Mouse (Mus musculus): ENCODE measurements around the gene Ripk3.

Gene Ripk3

GRCm38 (mm10) chr14:55788256-55789050, at the start of gene Ripk3:
Gene Ripk3 (minus strand): TSS chr14:55788865.
- DNase-seq (ENCODE audit: low read depth, low spot score) = no peak

GRCm38 (mm10) chr14:55838312-55838711, 49.6 kb upstream of the Ripk3 start:
- no peak for DNase-seq (ENCODE audit: low read depth, low spot score)

- DNase-seq (ENCODE audit: low read depth, low spot score) = no peak
These were observed 46.3 kb upstream of the Ripk3 start for GRCm38 (mm10) chr14:55834808-55835533.

- DNase-seq (ENCODE audit: low read depth, low spot score) = no peak
These were observed 44.5 kb upstream of the Ripk3 start for GRCm38 (mm10) chr14:55833126-55833525.

- no peak for DNase-seq (ENCODE audit: low read depth, low spot score)
These were observed 41.7 kb upstream of the Ripk3 start for GRCm38 (mm10) chr14:55830331-55830730.

GRCm38 (mm10) chr14:55829854-55830253, 41.2 kb upstream of the Ripk3 start:
- DNase-seq (ENCODE audit: low read depth, low spot score) = no peak

- DNase-seq (ENCODE audit: low read depth, low spot score) = no peak
These were observed 40.1 kb upstream of the Ripk3 start for GRCm38 (mm10) chr14:55828716-55829263.

GRCm38 (mm10) chr14:55826551-55827340, 38.1 kb upstream of the Ripk3 start:
- no peak for DNase-seq (ENCODE audit: low read depth, low spot score)

GRCm38 (mm10) chr14:55826142-55826541, 37.5 kb upstream of the Ripk3 start:
- no peak for DNase-seq (ENCODE audit: low read depth, low spot score)

GRCm38 (mm10) chr14:55825216-55826051, 36.8 kb upstream of the Ripk3 start:
- DNase-seq (ENCODE audit: low read depth, low spot score) = no peak

- DNase-seq (ENCODE audit: low read depth, low spot score) = no peak
These were observed 36.0 kb upstream of the Ripk3 start for GRCm38 (mm10) chr14:55824481-55825215.

GRCm38 (mm10) chr14:55824001-55824480, 35.4 kb upstream of the Ripk3 start:
- no peak for DNase-seq (ENCODE audit: low read depth, low spot score)

- peak; percentile 81 for DNase-seq (ENCODE audit: low read depth, low spot score)
These were observed 34.5 kb upstream of the Ripk3 start, which contains the start of gene Nfatc4 for GRCm38 (mm10) chr14:55822991-55823762. Gene Nfatc4 (plus strand): TSS chr14:55823144.

- peak; percentile 86 for DNase-seq (ENCODE audit: low read depth, low spot score)
These were observed 33.8 kb upstream of the Ripk3 start for GRCm38 (mm10) chr14:55822435-55822990.

GRCm38 (mm10) chr14:55820576-55820975, 31.9 kb upstream of the Ripk3 start:
- DNase-seq (ENCODE audit: low read depth, low spot score) = no peak

GRCm38 (mm10) chr14:55819845-55820405, 31.3 kb upstream of the Ripk3 start:
- DNase-seq (ENCODE audit: low read depth, low spot score) = no peak

- peak; percentile 59 for DNase-seq (ENCODE audit: low read depth, low spot score)
These were observed 26.7 kb upstream of the Ripk3 start for GRCm38 (mm10) chr14:55815310-55815751.

GRCm38 (mm10) chr14:55814885-55815284, 26.2 kb upstream of the Ripk3 start:
- DNase-seq (ENCODE audit: low read depth, low spot score) = peak; percentile 79

All from skeletal muscle tissue, adult 2 months (tissue).